Mouse (Mus musculus) cortical plate, adult 2 months (tissue): ENCODE results near the gene Ftsj3. TPM values are rescaled to one million over a fixed set of nuclear protein-coding genes. Genes with fewer than 3 reads are reported as not detected.

Experiments used
- H3K27ac ChIP-seq: fragments of 200-500 bp; 2 replicates; pipeline ENCODE4 v1.5.1; 2012; ENCODE audit warnings: low read length, control low read depth, inconsistent platforms; ENCODE audit not compliant: insufficient read depth
- H3K4me1 ChIP-seq: fragments of 200-500 bp; 2 replicates; pipeline ENCODE4 v1.6.1; 2011; ENCODE audit warnings: low read length; ENCODE audit not compliant: control insufficient read depth, insufficient read depth
- H3K4me3 ChIP-seq: fragments of 200-500 bp; 2 replicates; pipeline ENCODE4 v1.5.1; 2011; ENCODE audit warnings: mild to moderate bottlenecking, low read length, control low read depth; ENCODE audit not compliant: insufficient read depth
- CTCF ChIP-seq: fragments of 200-500 bp; IDR thresholded peaks from 2 replicates; pipeline ENCODE4 v1.5.1; 2011; ENCODE audit warnings: mild to moderate bottlenecking, control low read depth, low read length; ENCODE audit not compliant: insufficient read depth; ENCODE audit errors: extremely low read depth
- POLR2A ChIP-seq: fragments of 200-500 bp; IDR thresholded peaks from 2 replicates; pipeline ENCODE4 v1.6.1; 2011; ENCODE audit warnings: mild to moderate bottlenecking, low read length, control low read depth; ENCODE audit not compliant: insufficient read depth; ENCODE audit errors: extremely low read depth
- polyA plus RNA-seq: library from polyadenylated mRNA; depleted of rRNA; stranded (reverse); fragments of >200 nt; gene quantifications from 2 replicates; pipeline ENCODE4 v1.2.3, GENCODE M21; 2012; rRNA removed

Gene Ftsj3
- 23.8 and 24.6 TPM in 2 replicates for polyA plus RNA-seq

DNA sequence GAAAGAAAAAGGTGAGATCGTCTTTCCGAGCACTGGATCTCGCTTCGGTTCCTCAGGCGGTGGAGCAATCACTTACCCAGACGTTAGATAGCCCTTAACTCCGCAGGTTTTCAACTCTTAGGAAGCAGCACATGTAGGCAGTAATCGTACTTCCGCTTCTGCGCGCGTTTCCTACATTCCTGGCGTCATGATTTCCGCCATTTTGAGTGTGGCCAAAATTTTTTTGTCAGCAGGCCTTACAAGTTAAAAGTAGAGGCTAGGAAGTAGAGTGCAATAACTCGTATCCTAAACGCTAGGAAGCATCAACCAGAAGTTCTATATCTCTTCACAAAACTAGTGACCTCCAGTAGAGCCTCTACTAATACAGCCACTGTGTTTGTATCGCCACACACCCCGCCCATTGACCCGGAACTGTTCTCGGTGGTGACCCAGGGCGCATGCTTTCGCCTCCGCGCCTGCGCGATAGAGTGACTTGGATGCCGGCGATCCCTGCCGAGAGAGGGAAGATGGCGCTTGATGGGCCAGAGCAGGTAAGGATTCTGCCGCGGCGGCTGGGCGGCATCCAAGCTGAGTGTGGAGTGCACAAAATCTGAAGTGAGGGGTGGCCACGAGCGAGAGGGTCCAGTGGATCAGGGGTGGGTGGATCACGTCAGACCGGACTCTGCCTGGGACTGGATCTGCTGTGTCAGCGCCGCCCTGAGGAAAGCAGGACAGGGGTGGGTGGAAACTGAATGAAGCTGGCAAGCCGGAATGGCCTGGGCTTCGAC, at the start of gene Ftsj3, which contains the start of gene Psmc5:
Gene Ftsj3 (minus strand): TSS at position 395 of the 767 bp plus-strand sequence.
Gene Psmc5 (plus strand): TSS at position 470 of the 767 bp plus-strand sequence.
- Histone ChIP-seq H3K4me1 (peaks cover 5% of the 10 kb centered on the region; the same call in 1 of the 2 replicates), H3K27ac (peak within 1 kb of the TSS; percentile 77), H3K4me3 (peak within 1 kb of the TSS; percentile 91)
- TF ChIP-seq CTCF = no peak
- TF ChIP-seq POLR2A = peak; percentile 88

DNA sequence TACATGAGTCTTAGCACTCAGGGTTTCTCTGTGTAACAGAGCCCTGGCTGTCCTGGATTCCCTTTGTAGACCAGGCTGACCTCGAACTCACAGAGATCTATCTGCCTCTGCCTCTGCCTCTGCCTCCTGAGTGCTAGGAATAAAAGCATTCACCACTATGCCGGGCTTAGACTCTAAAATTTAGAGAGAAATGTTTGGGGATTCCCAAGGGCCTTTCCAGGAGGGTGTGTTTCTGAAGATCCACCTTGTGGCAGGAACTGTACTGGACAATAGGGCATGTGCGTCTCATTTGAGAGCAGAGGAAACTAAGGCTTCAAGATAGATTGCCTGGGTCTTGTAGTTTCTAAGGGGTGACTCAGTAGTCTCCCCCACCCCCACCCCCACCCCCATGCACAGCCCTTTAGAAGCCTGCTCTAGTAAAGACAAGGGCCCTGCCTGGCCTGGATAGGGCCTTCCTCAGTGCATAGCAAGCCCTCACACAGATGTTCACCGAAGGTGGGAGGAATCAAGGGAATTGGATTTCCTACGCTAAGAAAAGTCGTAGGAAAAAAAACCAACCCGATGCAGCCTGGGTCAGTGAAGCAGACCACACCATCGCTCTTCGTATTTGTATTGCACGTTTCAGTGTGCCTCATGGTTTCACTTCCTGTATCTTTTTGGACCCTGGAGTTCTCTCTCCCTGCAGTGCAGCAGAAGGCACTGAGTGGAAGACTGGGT, 49.6 kb upstream of the Ftsj3 start:
- no peak overlapping the region for H3K4me3 ChIP-seq
- no peak for TF ChIP-seq POLR2A
- no peak for TF ChIP-seq CTCF

DNA sequence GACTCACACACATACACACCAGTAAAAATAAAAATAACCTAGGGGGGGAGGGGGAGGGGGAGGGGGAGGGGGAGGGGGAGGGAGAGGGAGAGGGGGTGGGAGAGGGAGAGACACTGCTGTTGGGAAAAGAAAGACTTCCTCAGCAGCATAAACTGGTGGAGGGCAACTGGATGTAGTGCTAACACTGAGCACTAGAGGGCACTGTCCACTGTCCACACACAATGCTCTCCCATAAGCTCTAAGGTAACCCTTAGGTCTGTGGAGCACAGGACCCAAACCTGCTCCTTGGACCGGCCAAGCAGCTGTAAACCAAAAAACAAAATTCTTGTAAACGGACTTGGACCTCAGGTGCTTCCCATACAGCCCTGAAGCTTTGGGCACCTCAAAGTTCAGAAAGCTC, 46.8 kb upstream of the Ftsj3 start:
- Histone ChIP-seq H3K4me3 (no peak overlapping the region), H3K4me1 (no peaks in the 10 kb centered on the region), H3K27ac (no peak overlapping the region)
- TF ChIP-seq CTCF = peak; percentile 97
- no peak for TF ChIP-seq POLR2A

More for the DNA sequence above, 49.6 kb upstream of the Ftsj3 start:
- H3K4me1 ChIP-seq = no peaks in the 10 kb centered on the region
- H3K27ac ChIP-seq = no peak overlapping the region

DNA sequence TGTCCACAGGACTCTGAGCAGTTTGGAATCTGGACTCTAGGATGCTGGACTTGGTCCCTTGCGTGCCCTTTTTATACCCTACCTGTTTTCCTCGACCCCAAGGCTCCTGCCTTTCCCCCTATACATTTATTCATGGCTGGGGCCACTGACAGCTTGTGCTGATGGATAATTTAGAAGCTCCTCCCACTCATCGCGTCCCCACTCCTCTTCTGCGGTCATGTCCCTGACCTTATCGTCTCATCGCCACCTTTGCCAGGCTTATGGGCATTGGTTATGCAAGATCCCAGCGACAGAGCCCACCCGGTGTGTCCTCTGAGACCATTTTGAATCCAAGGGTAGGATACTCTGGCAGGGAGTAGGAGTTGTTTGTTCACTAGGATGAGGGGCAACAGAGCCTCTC, 45.9 kb upstream of the Ftsj3 start, which contains the start of gene Gh:
Gene Gh (minus strand): TSS at position 101 of the 400 bp plus-strand sequence.
- Histone ChIP-seq H3K4me3 (no peak within 1 kb of the TSS), H3K27ac (no peak within 1 kb of the TSS), H3K4me1 (no peaks in the 10 kb centered on the region)
- TF ChIP-seq CTCF (no peak), POLR2A (no peak)

DNA sequence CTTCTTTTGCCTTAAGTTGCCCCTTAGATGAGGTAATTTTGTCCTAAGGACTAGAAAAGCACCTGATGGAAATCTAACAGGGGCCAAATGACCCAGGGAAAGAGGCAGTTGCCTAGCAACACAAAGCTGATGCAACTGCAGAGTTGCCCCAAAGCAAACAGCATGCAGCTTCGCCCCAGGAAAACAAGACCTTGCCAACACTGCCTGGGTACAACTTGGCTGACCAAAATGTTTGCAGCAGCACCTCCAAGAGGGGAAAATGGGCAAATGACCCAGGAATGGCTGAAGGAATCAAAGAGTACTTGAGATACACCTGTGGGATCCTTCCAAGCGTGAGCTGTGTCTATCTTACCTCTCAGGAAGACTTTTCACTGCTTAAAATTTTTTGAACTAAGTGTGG, 36.0 kb upstream of the Ftsj3 start:
- TF ChIP-seq CTCF (no peak), POLR2A (no peak)
- no peak overlapping the region for H3K4me3 ChIP-seq
- peaks cover under 1% of the 10 kb centered on the region; the same call in 1 of the 2 replicates for H3K4me1 ChIP-seq
- no peak overlapping the region for H3K27ac ChIP-seq

DNA sequence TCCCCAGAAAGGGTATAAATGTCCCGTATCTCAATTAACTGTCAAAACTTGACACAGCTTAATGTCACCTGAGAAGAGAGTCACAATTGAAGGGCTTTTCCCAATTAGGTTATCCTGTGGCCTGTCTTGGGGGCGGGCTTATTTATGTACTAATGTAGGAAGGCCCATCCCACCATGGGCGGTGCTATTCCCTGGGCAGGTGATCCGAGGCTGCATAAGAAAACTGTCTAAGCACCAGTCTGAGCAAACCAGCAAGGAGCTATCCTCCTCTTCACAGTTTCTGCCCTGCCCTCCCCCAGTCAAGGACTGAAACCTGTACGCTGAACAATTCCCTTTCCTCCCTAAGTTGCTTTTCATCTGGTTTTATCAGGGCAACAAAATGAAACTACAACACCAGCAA, 34.5 kb upstream of the Ftsj3 start:
- TF ChIP-seq CTCF (no peak), POLR2A (no peak)

DNA sequence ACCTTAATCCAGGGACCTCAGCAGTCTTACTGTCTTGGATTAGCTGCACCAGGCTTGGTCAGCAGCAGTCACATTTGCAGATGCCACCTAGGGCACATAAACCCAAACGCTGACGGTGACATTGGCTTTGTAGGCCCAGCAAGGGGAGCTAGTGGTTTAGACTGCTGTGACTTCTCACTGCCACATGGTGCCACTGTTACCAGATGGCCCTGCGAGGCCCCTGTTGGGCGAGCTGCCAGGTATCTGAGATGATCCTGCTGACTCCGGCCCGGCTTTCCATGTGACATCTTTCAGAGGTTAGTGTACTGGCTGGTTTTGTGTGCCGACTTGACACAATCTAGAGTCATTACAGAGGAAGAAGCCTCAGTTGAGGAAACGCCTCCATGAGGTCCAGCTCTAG, 33.5 kb upstream of the Ftsj3 start:
- TF ChIP-seq POLR2A (no peak), CTCF (0 out of 2 replicates have a peak, but pooled peaks have one; percentile 8)
- peaks cover 1% of the 10 kb centered on the region; the same call in 1 of the 2 replicates for H3K4me1 ChIP-seq
- no peak overlapping the region for H3K27ac ChIP-seq
- H3K4me3 ChIP-seq = no peak overlapping the region

More for the DNA sequence above, 34.5 kb upstream of the Ftsj3 start:
- Histone ChIP-seq H3K4me3 (no peak overlapping the region), H3K4me1 (peaks cover 1% of the 10 kb centered on the region; the same call in 1 of the 2 replicates), H3K27ac (no peak overlapping the region)

DNA sequence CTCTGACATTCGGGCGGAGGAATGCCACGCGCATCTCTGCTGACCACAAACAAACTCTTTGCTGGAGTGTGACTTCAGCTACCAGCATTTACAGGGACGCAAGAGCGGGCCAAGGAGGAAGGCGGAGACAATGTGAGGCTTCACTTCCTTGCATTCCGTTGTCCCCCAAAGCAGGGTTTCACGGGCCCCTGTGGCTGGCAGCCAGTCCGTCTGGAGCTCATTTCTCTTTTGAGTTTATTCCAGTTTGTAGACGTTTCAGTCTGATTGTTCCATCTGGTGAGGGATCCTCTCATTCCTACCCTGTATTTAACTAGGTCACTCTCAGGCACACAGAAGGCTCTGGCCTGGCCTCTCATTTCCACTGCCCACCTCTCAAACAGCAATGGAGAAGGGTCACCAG, 31.1 kb upstream of the Ftsj3 start:
- no peak for TF ChIP-seq POLR2A
- no peak for TF ChIP-seq CTCF
- no peak overlapping the region for H3K4me3 ChIP-seq
- peaks cover 1% of the 10 kb centered on the region; the same call in 1 of the 2 replicates for H3K4me1 ChIP-seq
- no peak overlapping the region for H3K27ac ChIP-seq

DNA sequence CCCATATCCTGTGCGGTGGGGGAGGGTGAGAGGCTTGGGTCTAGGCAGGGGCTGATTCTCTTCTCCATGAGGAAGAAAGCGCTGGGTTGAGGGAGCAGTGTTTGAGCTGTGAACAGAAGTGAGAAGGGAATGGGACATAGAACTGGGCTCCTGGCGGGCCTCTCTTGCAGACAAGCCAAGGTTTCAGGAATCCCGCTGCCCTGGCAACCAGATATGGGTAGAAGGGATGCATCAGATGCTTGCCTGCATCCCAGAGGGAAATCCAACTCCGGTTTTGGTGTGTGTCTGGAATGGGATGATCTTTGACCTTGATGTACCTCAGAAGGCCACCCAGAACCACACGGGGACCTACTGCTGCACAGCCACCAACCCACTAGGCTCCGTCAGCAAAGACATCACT, 30.3 kb upstream of the Ftsj3 start:
- no peak overlapping the region for H3K4me3 ChIP-seq
- TF ChIP-seq POLR2A (no peak), CTCF (no peak)

More for the DNA sequence above, 30.3 kb upstream of the Ftsj3 start:
- no peak overlapping the region for H3K27ac ChIP-seq
- H3K4me1 ChIP-seq = peaks cover 1% of the 10 kb centered on the region; the same call in 1 of the 2 replicates
